Mouse (Mus musculus) myocyte (in vitro differentiated cells): ENCODE measurements at regions not wholly inside any gene's neighbourhood (a gene's known extent, or its start where the extent isn't known, plus 50 kb on each side); places are given as distances from the start of the nearest gene placed in this dataset.

Experiments used
- CEBPB ChIP-seq: IDR thresholded peaks from 2 replicates; pipeline ENCODE4 v1.6.1; 2011; ENCODE audit warnings: mild to moderate bottlenecking, moderate library complexity; ENCODE audit not compliant: poor library complexity, insufficient read depth, severe bottlenecking
- E2F4 ChIP-seq: IDR thresholded peaks from one replicate; pipeline ENCODE4 v1.6.1; 2011; ENCODE audit warnings: mild to moderate bottlenecking, control low read depth, moderate library complexity; ENCODE audit not compliant: insufficient read depth
- MAX ChIP-seq: IDR thresholded peaks from one replicate; pipeline ENCODE4 v1.6.1; 2011; ENCODE audit warnings: low read depth, mild to moderate bottlenecking, control low read depth
- MYOD1 ChIP-seq, 3 experiments: IDR thresholded peaks; one replicate each; pipeline ENCODE4 v1.6.1; 2011; ENCODE audit warnings: control low read depth in 2 of 3, low read depth in 2 of 3, mild to moderate bottlenecking in 2 of 3, moderate library complexity in 1 of 3; ENCODE audit not compliant: insufficient read length in 2 of 3, control insufficient read depth in 1 of 3
- MYOG ChIP-seq, 3 experiments: IDR thresholded peaks; one replicate each; pipeline ENCODE4 v1.6.1; 2011; ENCODE audit warnings: control low read depth in 2 of 3, low read depth in 2 of 3, mild to moderate bottlenecking in 2 of 3; ENCODE audit not compliant: insufficient read length in 2 of 3, control insufficient read depth in 1 of 3, insufficient read depth in 1 of 3
- POLR2A ChIP-seq: IDR thresholded peaks from one replicate; pipeline ENCODE4 v1.6.1; 2011; ENCODE audit warnings: low read depth, mild to moderate bottlenecking, control low read depth, moderate library complexity; ENCODE audit not compliant: insufficient read length
- POLR2AphosphoS2 ChIP-seq: IDR thresholded peaks from one replicate; pipeline ENCODE4 v1.6.1; 2011; ENCODE audit warnings: low read depth, control low read depth; ENCODE audit not compliant: insufficient read length
- TCF12 ChIP-seq: IDR thresholded peaks from one replicate; pipeline ENCODE4 v1.6.1; 2011; ENCODE audit warnings: mild to moderate bottlenecking, control low read depth; ENCODE audit not compliant: poor library complexity, insufficient read depth, severe bottlenecking
- TCF3 ChIP-seq: IDR thresholded peaks from one replicate; pipeline ENCODE4 v1.6.1; 2011; ENCODE audit warnings: low read depth, control low read depth; ENCODE audit not compliant: insufficient read length
- USF1 ChIP-seq: IDR thresholded peaks from one replicate; pipeline ENCODE4 v1.6.1; 2011; ENCODE audit warnings: low read depth, mild to moderate bottlenecking, control low read depth, moderate library complexity

GRCm38 (mm10) chr12:27465499-27466150, 123.3 kb upstream of the Sox11 start:
- TF ChIP-seq USF1 = no peak
- TF ChIP-seq MYOD1 (IDR thresholded peaks at IDR 0.05; ENCODE audit: control insufficient read depth in 1 of 3, insufficient read length in 2 of 3, low read depth in 2 of 3) = no peak
- no peak for TF ChIP-seq TCF3
- no peak for TF ChIP-seq TCF12
- TF ChIP-seq E2F4 = no peak
- TF ChIP-seq CEBPB = no peak
- no peak for TF ChIP-seq POLR2A
- no peak for TF ChIP-seq MAX
- TF ChIP-seq POLR2AphosphoS2 = no peak
- TF ChIP-seq MYOG (IDR thresholded peaks at IDR 0.05; ENCODE audit: control insufficient read depth in 1 of 3, insufficient read depth in 1 of 3, insufficient read length in 2 of 3, low read depth in 2 of 3) = no peak
